Mouse (Mus musculus) left cerebral cortex, adult 9 months (tissue): ENCODE data around the gene Gm20708.
"Not testable (repeated sequence)": the region's sequence is repeated elsewhere in the genome, so short reads cannot be mapped to it uniquely, and the experiment has no call there.

Source experiments
- DNase-seq, 2 experiments: peaks; one replicate each; pipeline ENCODE4 v3.0.0; 2022; ENCODE audit warnings: low spot score in 2 of 2

Gene Gm20708

DNA sequence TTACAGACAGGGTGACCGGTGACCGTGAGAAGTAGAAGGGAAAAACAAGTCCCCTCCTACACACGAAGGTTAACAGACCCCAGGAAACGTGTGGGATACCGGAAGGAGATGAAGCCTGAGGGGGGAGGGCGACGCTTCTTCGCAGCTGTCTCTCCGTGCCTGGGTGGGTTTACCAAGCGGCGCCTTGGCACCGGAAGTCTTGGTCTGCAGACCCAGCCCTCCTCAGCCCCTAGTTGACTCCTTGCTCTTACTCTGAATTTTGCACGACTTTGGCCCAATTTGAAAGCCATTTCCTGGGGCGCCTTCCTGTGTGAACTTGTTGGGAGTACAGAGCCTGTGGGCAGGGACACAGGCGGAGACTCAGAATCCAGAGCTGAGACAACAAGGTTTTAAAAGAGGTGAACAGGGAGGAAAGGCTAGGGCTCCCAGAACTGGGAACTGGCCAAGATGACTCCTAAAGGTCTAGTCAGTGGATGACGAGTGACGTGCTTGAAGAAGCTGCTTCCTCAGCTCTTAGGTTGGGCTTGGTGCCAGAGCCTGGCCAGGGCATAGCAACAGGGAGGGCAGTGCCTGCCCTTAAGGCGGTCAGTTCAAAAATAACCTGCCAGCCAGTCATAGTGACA is 28.2 kb upstream of the Gm20708 start:
- no peak for DNase-seq

GRCm38 (mm10) chr11:117781993-117782704 is 27.3 kb upstream of the Gm20708 start, which contains the start of the genes Tmc8 and Tmc6:
Tmc8 (plus strand) TSS chr11:117782076.
Tmc6 (minus strand) TSS chr11:117782198.
- no peak for DNase-seq

- DNase-seq = no peak
Observed at GRCm38 (mm10) chr11:117782705-117783034, 26.8 kb upstream of the Gm20708 start.

- peak in 1 of 2 experiments; percentile 57 for DNase-seq
Observed at GRCm38 (mm10) chr11:117783089-117783488, 26.4 kb upstream of the Gm20708 start.

- no peak for DNase-seq
Observed at GRCm38 (mm10) chr11:117783683-117784309, 25.7 kb upstream of the Gm20708 start.

DNA sequence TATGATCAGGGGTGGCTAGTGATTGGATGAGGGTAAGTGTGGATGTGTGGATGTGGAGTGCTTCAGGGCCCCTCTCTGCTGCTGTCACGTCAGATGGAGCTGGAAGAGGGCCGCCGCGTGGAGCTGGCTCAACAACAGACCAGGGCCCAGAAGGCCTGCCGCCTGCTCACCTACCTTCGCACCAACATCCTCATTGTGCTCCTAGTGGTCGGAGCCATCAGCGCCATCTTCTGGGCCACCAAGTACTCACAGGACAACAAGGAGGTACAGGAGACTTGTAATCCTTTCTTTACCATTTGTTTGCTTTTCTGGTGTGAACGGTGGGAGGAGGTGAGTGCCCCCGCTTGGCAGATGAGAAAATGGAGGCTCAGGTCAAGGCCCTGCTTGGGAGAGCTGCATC is 23.2 kb upstream of the Gm20708 start:
- peak in 1 of 2 experiments; percentile 67 for DNase-seq

DNA sequence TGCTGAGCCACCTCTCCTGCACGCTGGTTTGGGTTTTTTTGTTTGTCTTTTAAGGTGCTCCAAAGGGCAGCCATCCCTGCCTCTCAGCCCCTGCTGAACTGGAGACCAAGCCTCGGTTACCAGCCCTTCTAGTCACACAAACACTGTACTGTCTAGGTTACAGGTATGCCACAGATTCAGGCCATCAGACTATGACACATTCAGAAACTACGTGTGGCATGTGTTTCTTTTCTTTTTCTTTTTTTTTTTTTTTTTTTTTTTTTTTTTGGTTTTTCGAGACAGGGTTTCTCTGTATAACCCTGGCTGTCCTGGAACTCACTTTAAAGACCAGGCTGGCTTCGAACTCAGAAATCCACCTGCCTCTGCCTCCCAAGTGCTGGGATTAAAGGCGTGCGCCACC is 21.0 kb upstream of the Gm20708 start:
- DNase-seq = not testable (repeated sequence)

DNA sequence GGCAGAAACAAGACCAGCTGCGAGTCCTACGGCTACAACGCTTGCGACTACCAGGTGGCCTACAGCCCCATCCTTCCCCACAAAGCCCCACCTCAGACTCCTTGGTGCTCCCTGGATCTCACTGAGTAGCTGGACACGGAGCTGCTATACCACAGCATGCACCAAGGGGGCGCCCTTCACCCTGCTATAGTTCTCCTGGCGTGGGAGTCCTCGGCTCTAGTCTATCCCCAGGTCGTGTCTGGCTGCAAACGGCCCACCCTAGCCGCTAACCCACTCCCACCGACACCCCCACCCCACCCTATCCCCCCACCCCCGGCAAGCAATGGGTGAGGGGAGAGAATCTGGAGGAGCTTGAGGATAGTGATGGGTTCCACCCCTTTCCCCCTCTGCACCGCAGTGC is 19.2 kb upstream of the Gm20708 start:
- DNase-seq = peak in 1 of 2 experiments; percentile 69

DNA sequence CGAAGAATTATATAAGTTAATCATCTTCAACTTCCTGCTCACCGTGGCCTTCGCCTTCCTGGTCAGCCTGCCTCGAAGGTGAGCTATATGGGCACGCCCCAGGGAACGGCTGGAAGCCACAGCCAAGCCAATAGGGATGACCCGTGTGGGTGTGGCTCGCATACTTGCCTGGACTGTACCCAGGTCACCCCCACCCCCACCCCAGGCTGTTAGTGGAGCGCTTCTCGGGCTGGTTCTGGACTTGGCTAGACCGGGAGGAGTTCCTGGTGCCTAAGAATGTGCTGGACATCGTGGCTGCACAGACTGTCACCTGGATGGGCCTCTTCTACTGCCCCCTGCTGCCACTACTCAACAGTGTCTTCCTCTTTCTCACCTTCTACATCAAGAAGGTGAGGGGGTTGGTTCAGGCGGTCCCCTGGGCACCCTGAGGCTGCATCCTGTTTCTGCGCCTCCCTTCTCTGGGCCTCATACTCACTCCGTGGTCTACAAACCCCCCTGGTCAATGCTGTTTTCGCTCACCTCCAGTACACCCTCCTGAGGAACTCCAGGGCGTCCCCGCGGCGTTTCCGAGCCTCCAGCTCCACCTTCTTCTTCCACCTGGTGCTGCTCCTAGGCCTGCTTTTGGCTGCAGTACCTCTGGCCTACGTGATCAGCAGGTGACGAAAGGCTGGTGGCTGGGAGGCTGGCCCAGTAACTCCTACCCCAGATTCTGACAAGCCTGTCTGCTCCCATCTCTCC is 18.6 kb upstream of the Gm20708 start:
- no peak for DNase-seq

GRCm38 (mm10) chr11:117791441-117791761 is 18.1 kb upstream of the Gm20708 start:
- DNase-seq = no peak

DNA sequence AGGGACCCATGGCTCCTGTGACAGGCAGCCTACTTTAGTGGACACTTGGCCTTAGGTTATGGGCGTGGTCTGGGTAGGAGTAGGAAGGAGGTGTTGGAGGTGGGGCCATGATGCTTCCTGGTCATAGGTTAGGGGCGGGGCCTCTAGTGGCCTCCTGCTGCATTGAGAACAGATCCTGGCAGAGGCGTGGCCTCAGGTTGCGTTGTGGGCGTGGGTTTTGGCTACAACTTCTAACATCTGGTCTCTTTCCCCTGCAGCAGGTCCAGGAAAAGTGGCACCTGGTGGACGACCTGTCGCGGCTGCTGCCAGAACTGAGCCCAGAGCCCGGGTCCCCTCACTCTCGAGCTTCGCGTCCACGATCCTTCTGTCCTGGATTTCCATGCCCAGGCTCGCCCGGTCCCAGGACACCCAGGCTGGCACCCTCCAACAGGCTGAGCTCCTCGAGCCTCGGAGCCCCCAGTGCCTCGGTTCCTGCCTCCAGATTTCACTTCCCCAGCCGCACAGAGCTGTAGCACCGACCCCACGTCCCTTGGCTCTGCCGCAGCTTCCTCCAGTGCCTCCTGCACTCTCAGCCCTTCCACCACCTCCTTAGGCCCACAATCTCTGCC is 17.1 kb upstream of the Gm20708 start:
- no peak for DNase-seq

GRCm38 (mm10) chr11:117794035-117794551 is 15.4 kb upstream of the Gm20708 start:
- DNase-seq = no peak

- no peak for DNase-seq
Observed at GRCm38 (mm10) chr11:117796954-117797353, 12.5 kb upstream of the Gm20708 start.

GRCm38 (mm10) chr11:117797511-117798159 is 11.8 kb upstream of the Gm20708 start, which contains the start of gene 6030468B19Rik:
6030468B19Rik (plus strand) TSS chr11:117797660.
- DNase-seq = no peak

- DNase-seq = no peak
Observed at GRCm38 (mm10) chr11:117798160-117798541, 11.3 kb upstream of the Gm20708 start.

DNA sequence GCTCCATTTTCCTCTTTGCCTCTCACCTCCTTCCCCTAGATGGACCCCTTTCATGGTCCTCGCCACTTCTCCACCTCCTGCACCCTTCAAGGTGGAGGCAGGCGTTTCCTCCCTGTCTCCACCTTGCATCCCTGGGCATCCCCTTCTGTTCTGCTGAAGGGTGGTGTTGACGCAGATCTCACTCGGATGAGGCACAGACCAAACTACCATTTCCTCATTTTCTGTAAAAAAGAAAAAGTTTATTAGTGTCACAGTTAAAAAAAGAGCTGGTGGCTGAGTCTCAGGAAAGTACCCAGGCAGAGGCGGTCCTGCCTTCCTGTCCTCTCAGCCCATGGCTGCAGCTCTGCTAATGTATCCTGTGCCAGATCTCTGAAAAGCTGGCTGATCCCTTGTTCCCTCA is 10.3 kb upstream of the Gm20708 start:
- no peak for DNase-seq

DNA sequence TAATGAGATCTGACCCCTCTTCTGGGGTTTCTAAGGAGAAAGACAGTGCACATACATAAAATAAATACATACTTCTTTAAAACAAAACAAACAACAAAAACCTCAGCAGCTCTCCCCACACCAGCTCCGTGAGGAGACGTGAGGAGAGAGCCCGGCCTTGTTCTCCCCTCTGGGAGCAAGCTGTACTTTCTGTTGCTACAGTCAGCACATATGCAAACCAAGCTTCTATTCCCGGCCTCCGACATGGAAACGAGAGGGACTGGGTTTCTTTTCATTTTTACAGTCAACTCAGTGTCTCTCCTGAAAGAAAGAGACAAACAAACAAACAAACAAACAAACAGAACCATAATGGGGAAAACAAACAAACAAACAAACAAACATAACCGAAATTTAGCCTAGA is 9.4 kb upstream of the Gm20708 start:
- DNase-seq = no peak

DNA sequence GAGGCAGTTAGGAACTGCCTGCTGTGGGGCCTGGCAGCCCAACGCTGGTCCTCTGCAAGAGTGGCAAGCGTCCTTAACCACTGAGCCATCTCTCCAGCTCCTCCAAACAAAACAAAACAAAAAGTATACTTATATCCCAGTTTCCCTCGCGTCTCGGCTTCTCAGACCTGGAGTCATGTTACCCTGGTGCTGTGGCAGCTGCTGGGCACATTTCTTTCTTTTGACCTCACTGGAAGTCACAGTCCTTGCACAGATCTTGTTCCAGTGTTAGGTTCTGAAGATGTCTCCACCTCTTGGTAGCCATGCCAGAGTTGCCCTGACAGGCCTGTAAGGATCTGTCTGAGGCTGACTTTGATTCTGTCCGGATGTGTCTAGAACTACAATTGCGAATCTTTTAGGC is 7.8 kb upstream of the Gm20708 start:
- no peak for DNase-seq

- no peak for DNase-seq
Observed at GRCm38 (mm10) chr11:117803166-117803688, 6.2 kb upstream of the Gm20708 start.

DNA sequence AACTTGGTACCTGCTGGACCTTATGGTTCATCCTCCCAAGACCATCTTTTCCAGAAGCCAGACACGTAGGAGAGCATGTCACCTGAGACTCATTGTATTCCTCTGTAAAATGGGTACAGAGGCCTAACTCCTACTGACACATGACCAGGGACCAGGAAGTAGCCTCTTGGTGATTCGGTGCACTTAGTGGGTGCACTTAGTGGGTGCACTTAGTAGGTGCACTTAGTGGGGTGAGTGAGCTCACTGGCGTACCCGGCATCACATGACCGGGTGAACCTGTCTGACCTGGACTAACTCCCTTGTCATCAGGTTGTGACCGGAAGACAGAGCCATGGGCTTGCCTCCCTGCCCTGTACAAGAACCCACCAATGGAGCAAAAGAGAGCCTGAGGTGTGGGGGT is 2.7 kb upstream of the Gm20708 start:
- no peak for DNase-seq
